ENCODE assay signal across 8 mouse cellular contexts in genomic region chr19:8988346-8989065, GRCm38 (mm10). TPM values are rescaled to one million over a fixed set of nuclear protein-coding genes. Genes with fewer than 3 reads are reported as not detected.
DNase-seq lines count a peak whose midpoint lies in the region; ATAC-seq and TF ChIP-seq lines count a peak whose summit lies in the region.

No protein-coding gene starts in this region.

- no peak for TF ChIP-seq CTCF in hindbrain, postnatal 0 days (IDR thresholded peaks at IDR 0.05; ENCODE audit: low read depth)

- peak overlapping the region; percentile 81 for H3K4me3 ChIP-seq in heart, embryonic 10.5 days
- peak overlapping the region; percentile 92 for H3K4me3 ChIP-seq in brown adipose tissue, adult 24 weeks (ENCODE audit: insufficient read depth, low read depth, low read length)
- peak overlapping the region; percentile 50 for H3K4me3 ChIP-seq in hindbrain, postnatal 0 days (ENCODE audit: low read length)
- H3K4me3 ChIP-seq in midbrain, embryonic 11.5 days (ENCODE audit: low read depth, low read length) = peak overlapping the region; percentile 46

- no peak for DNase-seq in heart, embryonic 10.5 days (ENCODE audit: low spot score)
- no peak for DNase-seq in heart, adult 9 months (ENCODE audit: low spot score in 2 of 2)
- no peak for DNase-seq in hindbrain, postnatal 0 days (ENCODE audit: low spot score)
- peak; percentile 85 for DNase-seq in midbrain, embryonic 11.5 days (ENCODE audit: low spot score, missing footprints)
- no peak for DNase-seq in layer of hippocampus, postnatal 25 days (ENCODE audit: extremely low spot score in 1 of 2, low spot score in 1 of 2)
- DNase-seq in spleen, postnatal 36 days (ENCODE audit: low spot score in 2 of 2) = no peak
- no peak for DNase-seq in gastrocnemius, postnatal 10 days

- peaks cover 84% of the 10 kb centered on the region for H3K4me1 ChIP-seq in heart, embryonic 10.5 days
- H3K4me1 ChIP-seq in brown adipose tissue, adult 24 weeks (ENCODE audit: control insufficient read depth, insufficient read depth, insufficient read length, low read length) = peaks cover 17% of the 10 kb centered on the region
- peaks cover 10% of the 10 kb centered on the region; the same call in 1 of the 2 replicates for H3K4me1 ChIP-seq in hindbrain, postnatal 0 days (ENCODE audit: insufficient read depth, low read length)
- peaks cover 29% of the 10 kb centered on the region for H3K4me1 ChIP-seq in midbrain, embryonic 11.5 days (ENCODE audit: control insufficient read depth, insufficient read depth, low read length)

- 12% methylated on average over 15 of the region's 15 CpGs for WGBS in heart, embryonic 10.5 days
- 22% methylated on average over 15 of the region's 15 CpGs for WGBS in hindbrain, postnatal 0 days
- 12% methylated on average over 15 of the region's 15 CpGs for WGBS in midbrain, embryonic 11.5 days

- H3K9ac ChIP-seq in hindbrain, postnatal 0 days (replicated peaks; ENCODE audit: low read length) = no peak overlapping the region
- H3K9ac ChIP-seq in midbrain, embryonic 11.5 days (ENCODE audit: low read length) = no peak overlapping the region

- peaks cover 8% of the 10 kb centered on the region; the same call in 1 of the 2 replicates for H3K27me3 ChIP-seq in heart, embryonic 10.5 days (ENCODE audit: insufficient read depth, poor library complexity, severe bottlenecking)
- peaks cover 14% of the 10 kb centered on the region; the same call in 1 of the 2 replicates for H3K27me3 ChIP-seq in hindbrain, postnatal 0 days (ENCODE audit: insufficient read depth, low read length)
- peaks cover 20% of the 10 kb centered on the region for H3K27me3 ChIP-seq in midbrain, embryonic 11.5 days (ENCODE audit: control insufficient read depth, insufficient read depth, low read length)

- H3K4me2 ChIP-seq in hindbrain, postnatal 0 days (ENCODE audit: low read depth, low read length) = peak overlapping the region; percentile 84
- H3K4me2 ChIP-seq in midbrain, embryonic 11.5 days = peak overlapping the region; percentile 83

- ATAC-seq in hindbrain, postnatal 0 days = no peak
- ATAC-seq in midbrain, embryonic 11.5 days (ENCODE audit: low FRiP score) = no peak

- H3K36me3 ChIP-seq in heart, embryonic 10.5 days = no peaks in the 10 kb centered on the region
- H3K36me3 ChIP-seq in hindbrain, postnatal 0 days (ENCODE audit: insufficient read depth, low read length) = no peaks in the 10 kb centered on the region
- H3K36me3 ChIP-seq in midbrain, embryonic 11.5 days (ENCODE audit: control insufficient read depth, insufficient read depth, low read length) = no peaks in the 10 kb centered on the region

- H3K9me3 ChIP-seq in heart, embryonic 10.5 days = no peaks in the 10 kb centered on the region
- H3K9me3 ChIP-seq in hindbrain, postnatal 0 days (ENCODE audit: low read length) = no peaks in the 10 kb centered on the region
- no peaks in the 10 kb centered on the region for H3K9me3 ChIP-seq in midbrain, embryonic 11.5 days (ENCODE audit: control insufficient read depth, low read length)

- peak overlapping the region; percentile 95 for H3K27ac ChIP-seq in heart, embryonic 10.5 days
- H3K27ac ChIP-seq in brown adipose tissue, adult 24 weeks (replicated peaks; ENCODE audit: low read depth, low read length) = peak overlapping the region; percentile 63
- H3K27ac ChIP-seq in hindbrain, postnatal 0 days = no peak overlapping the region
- no peak overlapping the region for H3K27ac ChIP-seq in midbrain, embryonic 11.5 days (ENCODE audit: low read depth, low read length)

RNA-seq across cellular contexts. Expression of gene Ahnak, which starts 0.6 kb away (rescaled TPM):
- 15.1 and 19.4 TPM in 2 replicates for polyA plus RNA-seq in heart, embryonic 10.5 days (2016; fragmentation: Nextera tagmentation; extraction: Ambion mirVana)
- polyA plus RNA-seq in brown adipose tissue, adult 24 weeks (2012; ENCODE audit: insufficient read depth, insufficient read length, missing spikeins) = 133 and 177 TPM in 2 replicates
- total RNA-seq in hindbrain, postnatal 0 days (2014; rRNA removed) = 11.2 and 11.7 TPM in 2 replicates
- polyA plus RNA-seq in hindbrain, postnatal 0 days (2015; fragmentation: Nextera tagmentation; extraction: Ambion mirVana) = 5.7 and 6.1 TPM in 2 replicates
- polyA plus RNA-seq in midbrain, embryonic 11.5 days (2014; fragmentation: Nextera tagmentation; extraction: Ambion mirVana) = 5.0 and 6.3 TPM in 2 replicates
- 10 to 100 TPM; 14.7 to 15.7 TPM for total RNA-seq in layer of hippocampus, postnatal 25 days (2021)
- 100 to 1,000 TPM; 235 to 267 TPM for total RNA-seq in gastrocnemius, postnatal 10 days (2021)

RNA-seq across cellular contexts. Expression of gene Eef1g, which starts 21.7 kb away (rescaled TPM):
- polyA plus RNA-seq in heart, embryonic 10.5 days (2016; fragmentation: Nextera tagmentation; extraction: Ambion mirVana) = 378 and 459 TPM in 2 replicates
- polyA plus RNA-seq in brown adipose tissue, adult 24 weeks (2012; ENCODE audit: insufficient read depth, insufficient read length, missing spikeins) = 134 and 135 TPM in 2 replicates
- 442 and 469 TPM in 2 replicates for total RNA-seq in hindbrain, postnatal 0 days (2014; rRNA removed)
- 256 and 260 TPM in 2 replicates for polyA plus RNA-seq in hindbrain, postnatal 0 days (2015; fragmentation: Nextera tagmentation; extraction: Ambion mirVana)
- polyA plus RNA-seq in midbrain, embryonic 11.5 days (2014; fragmentation: Nextera tagmentation; extraction: Ambion mirVana) = 435 and 439 TPM in 2 replicates
- total RNA-seq in layer of hippocampus, postnatal 25 days (2021) = 100 to 1,000 TPM; 215 to 256 TPM
- total RNA-seq in gastrocnemius, postnatal 10 days (2021) = 100 to 1,000 TPM; 640 to 671 TPM

RNA-seq across cellular contexts. Expression of gene Tut1, which starts 34.9 kb away (rescaled TPM):
- polyA plus RNA-seq in heart, embryonic 10.5 days (2016; fragmentation: Nextera tagmentation; extraction: Ambion mirVana) = 25.7 and 32.8 TPM in 2 replicates
- polyA plus RNA-seq in brown adipose tissue, adult 24 weeks (2012; ENCODE audit: insufficient read depth, insufficient read length, missing spikeins) = 6.9 and 7.5 TPM in 2 replicates
- total RNA-seq in hindbrain, postnatal 0 days (2014; rRNA removed) = 20.8 and 23.4 TPM in 2 replicates
- 16.0 and 16.2 TPM in 2 replicates for polyA plus RNA-seq in hindbrain, postnatal 0 days (2015; fragmentation: Nextera tagmentation; extraction: Ambion mirVana)
- 23.5 and 28.4 TPM in 2 replicates for polyA plus RNA-seq in midbrain, embryonic 11.5 days (2014; fragmentation: Nextera tagmentation; extraction: Ambion mirVana)
- total RNA-seq in layer of hippocampus, postnatal 25 days (2021) = 10 to 100 TPM; 19.4 to 20.1 TPM
- 10 to 100 TPM in 1 of 2 experiments, 1 to 10 TPM in 1; 9.1 to 11.2 TPM for total RNA-seq in gastrocnemius, postnatal 10 days (2021)

RNA-seq across cellular contexts. Expression of gene Mta2, which starts 46.8 kb away (rescaled TPM):
- polyA plus RNA-seq in heart, embryonic 10.5 days (2016; fragmentation: Nextera tagmentation; extraction: Ambion mirVana) = 113 and 140 TPM in 2 replicates
- polyA plus RNA-seq in brown adipose tissue, adult 24 weeks (2012; ENCODE audit: insufficient read depth, insufficient read length, missing spikeins) = 28.2 and 30.6 TPM in 2 replicates
- 65.1 and 71.4 TPM in 2 replicates for total RNA-seq in hindbrain, postnatal 0 days (2014; rRNA removed)
- 75.2 and 78.8 TPM in 2 replicates for polyA plus RNA-seq in hindbrain, postnatal 0 days (2015; fragmentation: Nextera tagmentation; extraction: Ambion mirVana)
- polyA plus RNA-seq in midbrain, embryonic 11.5 days (2014; fragmentation: Nextera tagmentation; extraction: Ambion mirVana) = 50.9 and 56.0 TPM in 2 replicates
- 10 to 100 TPM; 51.2 to 58.4 TPM for total RNA-seq in layer of hippocampus, postnatal 25 days (2021)
- 10 to 100 TPM; 37.7 to 49.7 TPM for total RNA-seq in gastrocnemius, postnatal 10 days (2021)

RNA-seq across cellular contexts. Expression of gene Eml3, which starts 59.2 kb away (rescaled TPM):
- polyA plus RNA-seq in heart, embryonic 10.5 days (2016; fragmentation: Nextera tagmentation; extraction: Ambion mirVana) = 17.4 and 24.4 TPM in 2 replicates
- polyA plus RNA-seq in brown adipose tissue, adult 24 weeks (2012; ENCODE audit: insufficient read depth, insufficient read length, missing spikeins) = 11.6 and 12.9 TPM in 2 replicates
- total RNA-seq in hindbrain, postnatal 0 days (2014; rRNA removed) = 8.3 and 8.6 TPM in 2 replicates
- polyA plus RNA-seq in hindbrain, postnatal 0 days (2015; fragmentation: Nextera tagmentation; extraction: Ambion mirVana) = 11.0 and 11.8 TPM in 2 replicates
- polyA plus RNA-seq in midbrain, embryonic 11.5 days (2014; fragmentation: Nextera tagmentation; extraction: Ambion mirVana) = 5.8 and 8.2 TPM in 2 replicates
- 10 to 100 TPM in 1 of 2 experiments, 1 to 10 TPM in 1; 9.1 to 11.1 TPM for total RNA-seq in layer of hippocampus, postnatal 25 days (2021)
- 10 to 100 TPM; 11.7 to 15.9 TPM for total RNA-seq in gastrocnemius, postnatal 10 days (2021)

Comparison
In these comparisons a context has a peak if more than half of its experiments do, and no peak if none do; other contexts are left out.
1. H3K27ac ChIP-seq: peak in heart, embryonic 10.5 days (single experiment) and brown adipose tissue, adult 24 weeks (single experiment); none in hindbrain, postnatal 0 days (single experiment) and midbrain, embryonic 11.5 days (single experiment).
2. Peak in every context shown above with its lines, with median percentiles within 50 percentile points of each other: H3K4me3 ChIP-seq.